Mouse (Mus musculus) monocyte, adult 5-6 weeks (primary cell): ENCODE results near the gene Sh3kbp1. TPM values are rescaled to one million over a fixed set of nuclear protein-coding genes. Genes with fewer than 3 reads are reported as not detected.

Experiments used
- ATAC-seq: fragments of 153-309, 156-312 bp; replicated peaks from 2 replicates; pipeline ENCODE4 v1.8.0; 2017; ENCODE audit warnings: mild to moderate bottlenecking; ENCODE audit not compliant: low TSS enrichment, insufficient number of reproducible peaks, severe bottlenecking, poor library complexity, low FRiP score
- total RNA-seq: library from RNA; stranded (forward); fragments of 200-1000, 200-491, 200-594 nt; gene quantifications from 3 replicates; pipeline ENCODE4 v1.2.3, GENCODE M21; 2017

Sh3kbp1 gene
- total RNA-seq, 1 experiment from 2014 or later, result 169 TPM

DNA sequence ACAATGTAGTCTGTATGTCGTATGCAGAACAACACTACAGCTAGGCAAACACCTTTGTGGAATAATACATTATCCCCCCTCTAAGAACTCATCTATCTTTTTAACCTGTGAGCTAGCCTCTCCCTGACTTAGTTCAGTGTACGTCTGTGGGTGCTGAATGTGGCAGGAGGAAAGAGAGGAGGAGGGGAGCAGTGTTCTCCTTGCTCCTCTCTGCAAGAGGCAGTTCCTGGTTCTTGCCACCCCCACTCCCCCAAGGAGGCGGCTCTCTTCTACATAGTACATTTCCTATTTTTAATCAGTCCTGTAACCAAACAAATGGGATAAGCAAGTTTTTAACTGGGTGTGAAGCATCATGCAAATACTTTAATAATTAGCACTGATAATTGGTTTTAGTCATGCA lies 252.4 kb downstream of the Sh3kbp1 start:
- ATAC-seq, result no peak

- ATAC-seq, result no peak
These were observed 254.5 kb downstream of the Sh3kbp1 start for GRCm38 (mm10) chrX:159881576-159881975.

- no peak for ATAC-seq
These were observed 269.5 kb downstream of the Sh3kbp1 start for GRCm38 (mm10) chrX:159896536-159896935.

DNA sequence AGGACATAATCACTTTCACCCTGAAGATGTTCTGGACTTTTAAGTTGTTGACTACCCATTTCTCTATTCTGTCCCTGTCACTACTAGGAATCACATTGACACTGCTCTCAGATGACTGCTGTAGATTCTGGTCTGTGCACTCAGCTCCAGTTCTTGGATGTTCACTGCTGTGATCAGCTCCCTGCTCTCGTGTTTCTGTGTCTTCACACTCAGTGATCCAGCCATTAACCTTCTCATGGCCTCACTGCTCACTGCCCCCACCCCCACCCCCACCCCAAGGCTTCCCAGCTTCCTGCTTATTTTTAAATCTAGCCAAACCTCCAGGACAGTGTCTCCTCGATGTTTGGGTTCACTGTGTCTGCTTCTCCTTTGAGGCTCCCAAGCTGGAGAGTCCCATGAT lies 271.0 kb downstream of the Sh3kbp1 start:
- no peak for ATAC-seq

DNA sequence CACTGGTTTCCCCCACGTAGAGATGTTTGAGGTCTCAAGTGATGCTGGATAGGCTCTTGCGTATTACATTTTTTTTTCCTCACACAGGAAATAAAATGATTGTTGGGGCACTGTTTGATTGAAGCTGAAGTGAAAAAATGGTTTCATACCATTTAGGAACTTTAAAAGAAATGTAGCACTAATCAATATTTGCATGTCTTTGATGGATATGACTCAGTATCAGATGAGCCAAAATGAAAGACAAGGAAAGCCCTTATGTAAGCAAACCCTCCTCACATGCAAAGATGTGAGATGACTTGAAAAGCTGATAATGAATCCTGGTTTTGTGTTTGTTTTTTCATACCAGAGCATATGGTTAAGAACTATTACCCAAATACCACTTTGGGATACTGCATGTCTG lies 272.0 kb downstream of the Sh3kbp1 start:
- ATAC-seq, result no peak

DNA sequence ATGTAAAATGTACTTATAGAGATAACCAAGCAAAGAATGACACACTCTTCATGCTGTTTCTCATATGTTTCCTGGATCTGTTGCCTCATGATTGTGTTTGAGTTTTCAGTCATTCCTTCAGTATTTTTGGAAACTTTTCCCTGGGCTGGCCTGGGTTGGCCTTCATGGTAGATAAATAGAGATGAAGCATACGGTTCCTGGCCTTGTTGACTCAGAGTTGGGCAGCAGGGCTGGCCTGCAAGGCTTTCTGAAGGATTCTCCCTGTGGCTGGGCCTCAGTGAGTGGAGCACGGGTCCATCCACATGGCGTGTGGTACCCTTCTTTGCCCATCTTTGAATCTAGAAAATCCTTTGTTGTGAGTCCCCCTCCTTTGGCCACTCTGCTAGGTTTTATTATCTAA lies 276.3 kb downstream of the Sh3kbp1 start:
- no peak for ATAC-seq

GRCm38 (mm10) chrX:159907703-159908102 lies 280.6 kb downstream of the Sh3kbp1 start:
- ATAC-seq, result no peak

GRCm38 (mm10) chrX:159909446-159910277 lies 282.6 kb downstream of the Sh3kbp1 start:
- ATAC-seq, result no peak

- no peak for ATAC-seq
These were observed 283.5 kb downstream of the Sh3kbp1 start for GRCm38 (mm10) chrX:159910600-159910999.

GRCm38 (mm10) chrX:159911613-159912012 lies 284.5 kb downstream of the Sh3kbp1 start:
- no peak for ATAC-seq

DNA sequence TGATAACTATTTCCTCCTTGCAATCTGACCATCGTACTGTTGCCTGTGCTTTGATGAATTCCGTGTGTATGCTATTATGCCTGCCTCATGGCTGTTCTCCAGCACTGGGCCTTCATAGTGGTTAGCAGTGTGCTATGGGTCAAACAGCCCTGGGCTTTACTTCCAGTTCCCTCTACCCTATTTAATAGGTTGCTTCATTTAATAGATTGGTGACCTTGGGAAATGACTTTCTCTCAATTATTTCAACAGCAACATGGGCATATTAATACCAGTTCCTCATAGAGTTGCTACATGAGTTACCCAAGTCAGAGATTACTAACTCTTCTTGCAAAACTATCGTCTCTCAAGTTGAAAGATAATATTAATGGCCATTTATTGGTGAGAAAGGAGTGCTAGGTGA lies 285.0 kb downstream of the Sh3kbp1 start:
- peak; percentile 68; the same call in 1 of the 2 replicates for ATAC-seq

DNA sequence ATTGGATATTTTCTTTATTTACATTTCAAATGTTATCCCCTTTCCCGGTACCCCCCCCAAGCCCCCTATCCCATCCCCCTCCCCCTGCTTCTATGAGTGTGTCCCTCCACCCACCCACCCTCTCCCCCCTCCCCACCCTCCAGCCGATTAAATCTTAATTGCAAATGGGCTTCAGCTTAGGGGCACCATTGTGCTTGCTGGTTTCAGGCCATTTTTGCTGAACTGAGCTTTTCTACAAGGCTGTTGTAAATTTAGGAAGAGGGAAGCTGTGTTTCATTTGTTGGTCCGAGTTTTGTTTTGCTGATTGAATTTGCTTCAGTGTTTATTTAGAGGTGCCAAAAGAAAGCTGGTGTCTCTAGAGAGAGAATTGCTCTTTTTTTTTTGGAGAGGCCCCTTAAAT lies 286.4 kb downstream of the Sh3kbp1 start:
- no peak for ATAC-seq

- no peak for ATAC-seq
These were observed 288.1 kb downstream of the Sh3kbp1 start for GRCm38 (mm10) chrX:159915125-159915524.

DNA sequence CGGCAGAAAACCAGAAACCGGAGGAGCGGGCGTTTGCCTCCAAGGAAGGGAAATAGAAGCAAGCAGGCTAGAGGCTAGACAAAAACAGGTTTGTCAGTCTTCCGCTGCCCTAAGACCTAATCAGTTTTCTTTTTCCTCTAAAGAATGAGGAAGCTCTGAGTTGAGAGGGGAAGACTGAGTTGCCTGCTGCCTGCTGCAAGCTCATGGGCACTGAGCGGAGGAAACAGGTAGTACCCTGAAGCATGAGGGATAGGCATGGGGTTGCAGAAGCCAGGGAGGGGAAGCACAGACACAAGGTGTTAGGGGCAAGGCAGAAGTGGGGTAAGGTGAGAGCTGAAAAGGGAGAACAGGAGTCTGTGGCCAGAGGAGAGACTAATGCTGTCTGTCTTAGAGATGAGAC lies 297.7 kb downstream of the Sh3kbp1 start:
- peak; percentile 71; the same call in 1 of the 2 replicates for ATAC-seq

GRCm38 (mm10) chrX:159928165-159928564 lies 301.1 kb downstream of the Sh3kbp1 start:
- no peak for ATAC-seq

DNA sequence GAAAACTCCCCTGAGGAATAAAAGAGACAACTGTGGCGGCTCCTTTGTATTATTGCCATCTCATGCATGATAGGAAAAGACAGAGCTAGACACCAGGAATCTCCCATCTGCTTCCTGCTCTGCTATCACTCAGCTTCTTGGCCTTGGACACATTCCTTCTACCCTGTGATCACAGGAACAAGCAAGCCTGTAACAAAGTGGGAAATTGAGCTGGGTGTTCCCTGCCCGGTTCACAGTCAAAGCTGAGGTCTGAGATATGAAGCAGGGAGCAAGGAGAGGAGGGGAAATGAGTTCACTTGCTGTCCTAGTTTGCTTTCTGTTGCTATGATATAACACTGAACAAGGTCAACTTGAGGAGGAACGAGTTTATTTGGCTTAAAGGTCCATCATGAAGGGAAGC lies 301.8 kb downstream of the Sh3kbp1 start:
- no peak for ATAC-seq

DNA sequence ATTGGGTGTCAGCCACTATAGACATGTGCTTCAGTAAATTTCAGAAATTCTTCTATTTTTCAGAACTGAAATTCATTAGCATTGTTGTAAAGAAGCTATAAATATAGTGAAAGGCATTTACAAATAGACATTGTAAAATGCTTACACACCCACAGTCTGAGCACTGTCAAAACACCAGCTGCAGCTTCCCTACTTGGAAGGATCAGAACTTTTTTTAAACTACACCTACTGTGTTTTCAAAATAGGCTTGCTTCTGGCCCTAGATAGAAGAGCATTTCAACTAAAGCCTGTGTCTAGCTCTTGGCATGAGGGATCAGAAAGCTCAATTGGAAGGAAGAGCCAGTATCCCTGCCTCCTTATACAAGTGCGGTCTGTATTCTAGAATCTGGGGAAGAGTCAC lies 305.0 kb downstream of the Sh3kbp1 start:
- ATAC-seq, result no peak

GRCm38 (mm10) chrX:159942569-159942968 lies 315.5 kb downstream of the Sh3kbp1 start:
- no peak for ATAC-seq

GRCm38 (mm10) chrX:159943586-159943985 lies 316.5 kb downstream of the Sh3kbp1 start:
- no peak for ATAC-seq

GRCm38 (mm10) chrX:159953546-159954429 lies 326.7 kb downstream of the Sh3kbp1 start:
- ATAC-seq, result no peak
